Mouse (Mus musculus) left cerebral cortex, postnatal 25 days (tissue): Measurements from ENCODE around the gene Tef. TPM values are rescaled to one million over a fixed set of nuclear protein-coding genes. Genes with fewer than 3 reads are reported as not detected.

Source experiments
- DNase-seq, 2 experiments: peaks; one replicate each; pipeline ENCODE4 v3.0.0; 2022; ENCODE audit warnings: low spot score in 2 of 2, mixed read lengths in 1 of 2
- intact Hi-C: fragments of 180-260 bp; cut with DNase I; formaldehyde crosslinking; loops from one replicate; pipeline ENCODE4 v1.15.1; 2025
- total RNA-seq, 2 experiments: library from RNA; stranded (reverse); gene quantifications; 2 replicates each; pipeline ENCODE4 v1.2.3; 2021

Gene Tef
- total RNA-seq, 2 experiments from 2014 or later = 220 to 246 TPM

DNA sequence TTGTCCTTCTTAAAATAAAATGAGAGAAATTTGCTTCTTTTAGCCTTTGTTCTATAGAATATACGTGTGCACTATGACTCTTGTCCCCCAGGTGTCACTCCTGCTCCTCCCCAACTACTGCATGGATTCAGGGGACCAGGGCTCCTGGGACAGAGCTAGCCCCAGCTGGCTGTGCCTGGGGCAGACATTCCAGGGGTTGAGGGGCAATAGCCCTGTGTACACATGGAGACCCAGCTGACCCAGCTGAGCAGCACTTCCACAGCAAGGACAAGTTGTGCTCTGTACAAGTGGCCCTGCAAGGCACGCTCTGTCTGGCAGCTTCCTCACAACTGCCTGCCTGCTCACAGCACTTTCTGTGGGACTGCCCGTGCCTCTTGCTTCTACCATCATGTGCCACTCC lies 6.0 kb upstream of the Tef start:
- intact Hi-C loops = no loop called here
- DNase-seq = no peak

DNA sequence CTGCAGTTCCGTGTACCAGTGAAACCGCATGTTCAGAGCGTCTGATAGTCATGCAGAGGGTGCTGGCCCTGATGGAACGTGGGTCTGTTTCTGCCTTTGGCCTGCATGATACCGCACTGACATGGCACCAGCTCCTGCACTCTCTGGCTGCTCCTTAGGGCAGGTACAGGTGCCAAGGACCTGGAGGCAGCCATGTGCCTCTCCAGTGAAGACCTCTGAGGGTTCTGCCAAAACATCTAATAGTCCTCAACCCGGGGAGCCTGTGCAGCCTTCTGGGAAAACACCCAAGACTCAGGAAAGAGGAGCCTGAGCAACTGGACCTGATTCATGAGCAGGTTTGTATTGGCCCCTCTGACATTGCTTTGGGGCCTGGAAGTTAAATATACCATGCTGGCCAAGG lies 4.4 kb upstream of the Tef start:
- intact Hi-C loops = no loop called here
- DNase-seq = no peak

DNA sequence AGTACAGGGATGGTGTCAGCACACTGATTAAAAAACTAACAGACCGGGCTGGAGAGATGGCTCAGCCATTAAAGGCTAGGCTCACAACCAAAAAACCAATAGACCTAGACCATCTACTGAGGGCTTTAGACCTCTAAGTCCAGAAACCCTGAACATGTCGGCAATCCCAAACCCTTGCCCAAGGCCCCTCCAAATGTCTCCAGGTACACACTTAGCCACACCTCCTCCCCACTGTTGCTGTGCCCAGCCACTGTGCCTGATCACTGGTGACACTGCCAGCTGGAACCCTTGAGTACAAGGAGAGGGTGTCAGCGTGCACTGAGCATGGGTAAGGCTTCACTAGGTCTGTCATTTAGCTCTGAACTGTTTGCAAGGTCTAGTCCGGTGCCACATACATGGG lies 3.8 kb upstream of the Tef start:
- no peak for DNase-seq
- intact Hi-C loops = no loop called here

DNA sequence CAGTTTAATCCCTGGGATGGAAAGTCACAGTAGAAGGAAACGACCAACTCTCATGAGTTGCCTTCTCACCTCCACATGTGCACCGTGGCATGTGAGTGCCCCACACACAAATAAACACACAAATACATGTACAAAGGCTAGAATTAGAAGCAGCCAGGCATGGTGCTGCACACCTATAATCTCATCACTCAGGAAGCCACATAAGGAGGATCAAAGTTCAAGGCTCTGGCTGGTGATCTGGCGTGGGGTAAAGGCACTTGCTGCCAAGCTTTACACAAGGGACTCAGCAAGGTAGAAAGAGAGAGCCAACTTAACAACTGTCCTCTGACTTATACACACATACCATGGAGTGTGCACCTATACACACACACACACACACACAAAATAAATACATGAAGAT lies 1.8 kb upstream of the Tef start:
- intact Hi-C loops = no loop called here
- DNase-seq = no peak

DNA sequence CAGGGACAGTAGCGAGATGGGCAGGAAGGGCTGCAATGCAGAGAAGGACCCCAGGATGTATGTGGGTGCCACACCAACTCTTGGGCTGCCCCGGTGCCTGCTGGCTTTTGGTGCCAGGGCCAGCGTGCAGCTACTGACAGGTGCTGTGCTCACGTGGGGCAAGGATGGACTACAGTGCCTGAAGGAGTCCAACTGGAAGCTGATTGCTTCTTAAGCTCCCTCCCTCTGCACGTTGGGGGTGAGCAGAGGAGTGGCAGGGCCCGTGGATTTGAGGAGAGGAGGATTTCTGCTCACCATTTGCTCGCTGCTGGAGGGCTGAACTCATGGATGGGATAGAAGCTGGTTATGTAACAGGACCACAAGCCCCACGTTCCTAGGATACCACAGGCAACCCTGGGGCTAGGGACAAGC lies 725 bp downstream of the Tef start:
- intact Hi-C loops = loop anchor here (1.0 kb wide), 1 partner anchor 7 kb away; no protein-coding TSS in a partner anchor
- peak; percentile 74 to 80 for DNase-seq

DNA sequence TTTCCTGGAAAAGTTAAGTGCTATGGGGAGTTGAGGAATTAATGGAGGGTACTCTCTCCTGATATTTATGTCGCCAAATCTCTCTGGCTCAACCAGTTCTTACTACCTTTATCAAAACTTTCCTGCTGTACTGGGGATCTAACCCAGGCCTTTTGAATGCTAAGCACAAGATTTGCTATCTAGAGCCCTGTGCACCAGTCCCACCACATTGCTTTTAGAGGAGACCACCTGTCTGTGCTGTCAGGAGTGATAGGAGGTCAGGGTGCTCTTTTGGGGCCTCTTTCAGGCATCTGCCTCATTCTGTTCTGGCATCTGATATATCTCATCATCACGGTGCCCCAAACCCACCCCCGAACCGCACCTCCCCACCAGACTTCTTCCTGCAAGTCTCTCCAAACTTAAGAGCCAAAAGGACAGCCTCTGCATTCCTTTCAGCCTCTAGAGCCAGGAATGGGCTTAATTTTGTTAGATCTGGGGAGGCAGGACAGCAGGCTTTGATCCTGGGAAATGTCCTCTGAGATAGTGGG lies 1.3 kb downstream of the Tef start:
- DNase-seq = no peak
- intact Hi-C loops = no loop called here

DNA sequence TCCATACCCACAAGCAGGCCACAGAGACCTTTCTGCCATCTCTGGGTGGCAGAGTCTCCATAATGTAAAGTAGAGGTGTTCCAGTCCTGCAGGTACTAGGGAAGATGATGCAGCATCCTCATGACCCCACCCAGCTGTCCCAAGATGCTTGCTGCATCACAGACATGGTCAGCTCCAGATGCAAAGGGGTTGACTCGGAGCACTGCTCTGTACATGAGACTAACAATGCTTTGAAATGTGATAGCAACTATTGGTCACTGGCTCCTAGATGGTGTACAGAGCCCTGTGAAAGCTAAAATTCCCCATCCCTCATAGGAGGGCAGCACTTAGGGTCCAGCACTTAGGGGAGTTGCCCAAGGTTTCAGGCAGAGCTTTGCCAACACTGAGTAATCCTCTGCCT lies 2.0 kb downstream of the Tef start:
- intact Hi-C loops = no loop called here
- no peak for DNase-seq

DNA sequence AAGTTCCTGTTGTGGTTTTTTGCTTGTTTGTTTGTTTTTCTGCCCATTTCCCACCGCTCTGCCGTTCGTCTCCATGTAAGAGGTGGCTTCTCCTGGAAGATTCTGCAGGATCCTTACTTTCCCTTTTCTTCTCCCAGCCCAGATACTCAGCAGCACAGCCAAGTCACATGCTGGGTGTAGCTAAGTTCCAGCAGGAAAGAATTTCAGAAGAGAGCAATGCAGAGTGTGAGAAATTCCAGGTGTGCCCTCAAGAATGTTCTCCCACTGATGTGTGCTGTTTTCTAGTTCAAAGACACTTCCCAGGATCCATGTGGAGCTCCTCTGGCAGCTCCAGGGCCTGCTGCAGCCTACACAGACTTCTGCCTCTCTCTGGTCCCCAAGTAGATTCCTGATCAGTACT lies 2.7 kb downstream of the Tef start:
- intact Hi-C loops = no loop called here
- DNase-seq = no peak

DNA sequence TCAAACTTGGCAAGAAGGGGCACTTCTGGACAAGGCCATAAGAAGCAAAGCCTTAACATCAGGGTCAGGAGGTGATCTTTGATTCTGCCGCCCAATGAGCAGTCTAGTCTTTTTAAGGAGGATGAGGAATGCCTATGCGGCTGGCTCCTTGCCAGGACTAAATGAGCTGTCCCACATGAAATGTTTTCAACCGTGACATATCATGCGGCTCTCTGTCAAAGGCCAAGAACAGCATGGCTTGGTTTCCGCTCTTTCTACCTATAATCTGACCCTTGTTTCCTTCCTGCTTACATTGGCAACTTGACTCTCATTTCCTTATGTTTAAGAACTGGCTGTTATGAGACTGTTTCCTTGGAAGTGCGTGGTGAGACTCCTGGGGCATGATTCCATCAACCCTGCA lies 3.4 kb downstream of the Tef start:
- intact Hi-C loops = no loop called here
- no peak for DNase-seq

DNA sequence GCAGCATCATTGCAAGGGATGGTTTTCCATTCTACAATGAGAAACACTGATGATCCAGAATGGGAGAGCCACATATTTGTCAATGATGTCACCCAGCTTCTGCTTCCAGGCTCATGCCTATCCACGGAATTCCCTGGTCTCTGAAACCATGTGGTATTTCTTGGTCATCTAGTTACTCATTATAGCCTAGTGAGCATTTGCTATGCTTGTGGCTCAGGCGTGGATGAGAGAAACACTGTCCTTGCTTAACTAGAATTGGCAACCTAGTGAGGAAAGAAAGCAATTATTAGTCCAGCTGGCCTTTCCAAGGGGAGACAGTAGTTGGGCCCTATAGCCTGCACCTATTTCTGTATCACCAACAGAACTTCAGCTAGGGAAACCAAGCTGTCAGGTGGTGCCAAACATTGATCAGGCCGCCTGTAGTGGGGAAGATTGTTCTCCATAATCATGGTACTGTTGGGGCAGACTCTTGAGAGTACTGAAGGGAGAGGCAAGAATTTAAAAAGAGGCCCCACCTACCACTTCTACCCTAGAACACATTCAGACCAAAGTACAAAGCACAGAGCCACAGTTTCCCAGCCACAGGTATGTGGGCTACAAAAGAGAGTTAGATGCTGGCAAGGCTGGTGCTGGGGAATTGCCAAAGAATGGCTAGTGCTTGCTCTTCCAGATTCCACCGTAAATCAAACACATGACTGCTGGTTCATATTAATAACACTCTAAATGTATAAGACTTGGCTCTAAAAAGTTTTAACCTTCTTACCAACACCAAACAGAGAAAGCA lies 4.6 kb downstream of the Tef start:
- intact Hi-C loops = no loop called here
- no peak for DNase-seq

DNA sequence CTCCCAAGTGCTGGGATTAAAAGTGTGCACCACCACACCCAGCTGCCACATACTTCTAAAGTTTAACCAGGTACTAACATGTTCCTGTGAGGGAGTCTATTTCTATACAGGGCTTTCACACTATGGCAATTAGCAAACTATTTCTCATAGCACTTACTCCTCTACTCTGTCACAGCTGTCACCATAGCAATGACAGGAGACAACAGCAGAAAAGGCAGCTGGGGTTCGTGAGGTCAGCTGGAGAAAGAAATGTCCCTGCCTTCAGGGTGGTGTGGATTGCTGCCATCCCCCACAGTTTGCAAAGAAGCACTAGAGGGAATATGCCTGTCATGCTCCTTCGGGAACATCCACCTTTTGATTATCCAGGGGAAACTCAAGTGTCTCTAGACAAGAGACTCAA lies 6.6 kb downstream of the Tef start:
- no peak for DNase-seq
- intact Hi-C loops = no loop called here

DNA sequence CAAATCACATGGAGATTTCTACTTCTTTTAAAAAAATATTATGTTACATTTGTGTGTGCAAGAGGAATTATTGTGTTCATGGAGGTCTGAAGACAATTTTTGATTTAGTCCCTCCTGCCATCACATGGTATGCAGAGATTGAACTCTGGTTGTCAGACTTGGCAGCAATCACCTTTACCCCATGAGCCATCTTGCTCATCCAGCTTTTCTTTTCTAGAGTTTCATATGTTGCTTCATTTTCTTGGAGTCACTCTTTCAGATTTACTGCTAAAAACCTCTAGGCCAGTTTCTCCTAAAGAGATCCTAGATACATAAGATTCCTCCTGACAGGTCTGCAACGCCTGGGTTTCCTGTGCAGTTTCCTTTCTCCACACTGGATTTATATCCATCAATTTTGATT lies 7.3 kb downstream of the Tef start:
- intact Hi-C loops = no loop called here
- DNase-seq = no peak

DNA sequence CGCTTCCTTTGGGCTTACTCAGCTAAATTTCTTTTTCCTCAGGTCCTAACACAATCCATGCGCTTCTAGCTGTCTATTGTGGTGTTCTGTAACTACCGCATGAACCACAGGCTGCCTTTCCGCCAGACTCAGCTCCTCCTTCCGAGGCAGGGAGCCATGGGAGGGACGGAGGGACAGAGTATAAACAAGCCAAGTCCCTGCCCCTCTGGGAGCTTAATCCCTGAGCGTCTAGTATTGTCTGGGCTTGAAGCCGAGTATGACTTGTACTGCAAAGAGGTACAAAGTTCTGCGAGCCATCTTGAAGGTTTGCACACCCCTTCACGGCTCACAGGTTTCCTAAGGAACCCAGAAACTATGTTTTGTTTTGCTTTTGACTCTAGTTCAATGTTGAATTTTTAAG lies 7.9 kb downstream of the Tef start:
- peak; percentile 74 to 86 for DNase-seq
- intact Hi-C loops = loop anchor here (1.0 to 2.0 kb wide), 2 partner anchors 8 to 47 kb away; partner anchors contain the start of gene Tef

DNA sequence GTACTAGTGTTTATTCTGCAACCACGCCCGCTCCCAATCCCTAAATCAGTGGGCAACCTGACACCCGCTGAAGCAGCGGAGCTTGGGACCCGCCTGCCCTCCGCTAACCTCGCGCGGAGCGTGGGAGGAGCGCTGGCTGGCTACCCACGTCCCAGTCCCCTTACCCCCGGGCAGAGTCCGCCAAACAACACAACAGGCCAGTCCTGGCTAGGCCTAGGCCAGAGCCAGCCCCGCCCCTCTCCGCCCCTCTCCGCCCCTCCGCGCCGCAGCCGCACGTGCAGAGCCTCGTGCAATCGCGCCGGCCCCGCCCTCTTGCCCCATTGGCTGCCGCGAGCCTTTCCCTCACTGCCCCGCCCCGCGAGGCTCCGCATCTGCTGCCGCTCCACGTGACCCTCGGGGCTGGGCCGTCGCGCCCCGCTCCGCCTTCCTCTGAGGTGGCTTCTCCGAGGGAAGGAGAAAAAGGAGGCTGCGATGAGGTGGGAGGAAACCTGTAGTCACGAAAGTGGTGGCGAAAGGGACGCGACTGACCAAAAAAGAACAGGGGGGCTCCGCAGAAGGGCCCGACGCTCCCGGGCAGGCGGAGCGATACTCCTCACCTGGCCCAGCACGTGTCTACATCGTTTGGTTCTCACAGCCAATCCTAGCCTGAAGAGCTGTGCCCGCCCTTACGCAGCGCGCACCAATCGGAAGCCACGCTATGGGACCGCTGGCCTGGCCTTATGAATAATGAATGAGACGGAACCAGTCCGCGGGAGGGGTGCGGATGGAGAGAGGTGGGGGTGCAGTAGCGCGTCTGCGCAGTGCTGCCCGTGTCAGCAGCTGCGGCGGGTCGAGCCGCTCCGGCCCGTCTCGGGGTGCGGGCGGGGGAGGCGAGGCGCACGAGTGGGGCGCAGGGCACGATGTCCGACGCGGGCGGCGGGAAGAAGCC lies 8.7 kb downstream of the Tef start:
- intact Hi-C loops = loop anchor here (1.0 to 2.0 kb wide), 2 partner anchors 9 to 46 kb away; partner anchors contain the start of gene Tef
- DNase-seq = peak; percentile 99

DNA sequence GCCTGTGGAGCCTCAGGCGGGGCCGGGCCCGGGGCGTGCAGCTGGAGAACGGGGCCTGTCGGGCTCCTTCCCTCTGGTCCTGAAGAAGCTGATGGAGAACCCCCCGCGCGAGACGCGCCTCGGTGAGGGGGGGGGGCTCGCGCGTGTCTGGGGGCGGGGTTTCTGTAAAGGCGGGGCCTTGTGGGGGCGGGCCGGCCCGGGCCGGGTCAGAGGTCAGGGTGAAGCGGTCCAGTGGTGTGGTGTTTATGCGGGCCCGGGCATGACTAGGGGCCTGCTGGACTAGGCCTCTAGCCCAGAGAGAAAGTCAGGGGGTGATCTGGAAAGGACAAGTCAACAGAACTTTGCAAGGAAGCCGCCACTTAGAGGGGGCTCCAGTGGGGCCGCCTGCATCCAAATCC lies 9.4 kb downstream of the Tef start:
- DNase-seq = no peak
- intact Hi-C loops = loop anchor here (2.0 kb wide), 1 partner anchor 45 kb away; no protein-coding TSS in a partner anchor

DNA sequence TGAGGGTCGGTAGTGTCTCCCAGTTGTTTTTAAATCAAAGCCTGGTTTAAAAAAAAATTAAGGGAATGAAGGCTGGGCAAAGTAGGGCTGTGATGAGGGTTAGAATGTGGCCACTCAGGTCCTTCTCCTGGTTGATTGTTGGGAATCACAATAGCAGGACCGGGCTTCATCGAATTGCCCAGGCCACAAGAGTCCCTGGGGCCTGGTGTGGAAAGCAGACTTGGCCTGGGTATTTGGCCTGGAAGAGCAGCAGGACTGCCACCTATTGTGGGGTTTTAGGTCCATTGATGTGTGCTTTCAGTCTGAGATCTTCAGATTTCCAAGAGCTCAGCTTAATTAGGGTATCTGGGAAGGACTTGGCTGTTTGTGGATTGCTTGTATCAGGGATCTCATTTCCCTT lies 10.1 kb downstream of the Tef start:
- intact Hi-C loops = no loop called here
- no peak for DNase-seq

DNA sequence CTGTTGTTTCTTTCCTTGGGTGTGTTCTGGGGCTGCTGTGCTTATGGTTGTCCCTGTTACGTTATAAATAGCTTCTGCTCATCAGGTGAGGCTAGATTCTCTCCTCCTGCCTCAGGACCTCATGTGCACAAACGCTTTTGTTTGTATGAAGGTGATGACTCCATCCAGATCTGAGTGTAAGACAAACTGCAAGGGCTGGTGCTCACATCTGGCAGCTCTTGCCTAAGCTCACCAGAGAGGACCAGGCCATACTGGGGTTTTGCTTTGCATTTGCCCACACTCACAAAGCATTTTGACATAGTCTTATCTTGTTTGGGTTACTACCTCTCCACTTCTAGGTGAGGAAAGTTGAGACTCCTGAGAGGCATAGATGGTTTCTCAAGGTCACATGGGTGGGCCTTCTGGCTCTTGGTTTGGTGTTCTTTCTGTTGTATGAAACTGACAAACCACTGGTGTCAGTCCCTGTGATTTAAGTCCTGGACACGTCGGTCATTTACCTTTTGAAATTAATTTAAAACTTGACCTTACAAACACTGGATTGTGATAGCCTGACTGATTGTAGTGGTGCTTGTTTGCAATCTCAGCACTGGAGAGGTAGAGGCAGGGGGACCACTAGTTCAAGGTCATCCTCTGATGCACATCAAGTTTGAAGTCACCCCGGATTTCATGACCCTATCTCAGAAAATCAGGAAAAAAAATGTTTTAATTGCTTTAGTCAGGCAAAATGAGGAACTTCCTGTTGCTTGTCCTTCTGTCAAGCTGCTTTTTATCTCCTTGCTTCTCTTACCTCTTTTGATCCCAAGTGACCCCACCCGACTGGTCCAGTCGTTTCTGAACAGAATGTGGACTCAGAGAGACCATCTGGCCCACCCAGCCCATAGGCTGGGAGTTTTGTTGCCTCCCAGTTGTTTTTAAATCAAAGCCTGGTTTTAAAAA lies 10.7 kb downstream of the Tef start:
- no peak for DNase-seq
- intact Hi-C loops = no loop called here

DNA sequence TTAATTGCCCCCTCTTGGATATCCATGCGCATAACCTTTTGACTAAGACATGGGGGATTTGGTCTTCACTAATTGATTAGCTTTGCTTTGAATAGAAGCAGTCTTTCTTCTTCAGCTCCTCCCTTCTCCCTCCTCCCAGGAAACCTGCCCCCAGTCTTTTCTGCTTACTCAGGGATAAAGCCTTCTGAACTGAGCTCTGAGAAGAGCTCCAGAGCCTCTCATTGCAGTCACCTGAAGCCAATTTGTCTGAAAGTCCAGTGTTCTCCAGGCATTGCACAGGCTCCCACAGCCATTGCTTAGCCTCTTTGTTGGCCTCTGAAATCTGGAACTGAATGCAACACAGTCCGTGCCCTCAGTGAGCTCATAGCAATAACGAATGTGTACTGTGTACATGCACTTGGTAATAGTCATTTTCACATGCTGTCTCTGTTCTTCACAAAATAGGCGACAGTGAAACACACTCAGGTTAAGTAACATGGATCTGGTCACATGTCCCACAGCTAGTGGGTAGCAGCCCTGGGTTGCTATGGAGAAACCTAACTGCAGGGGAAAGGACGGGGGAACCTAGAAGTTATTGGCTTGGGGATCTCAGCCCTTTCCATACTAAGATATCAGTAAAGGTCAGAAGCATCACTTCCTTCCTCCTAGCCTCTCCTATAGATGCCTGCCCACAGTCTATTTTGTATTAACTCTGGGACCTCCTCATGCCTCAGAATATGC lies 11.9 kb downstream of the Tef start:
- intact Hi-C loops = no loop called here
- DNase-seq = no peak
